Mouse (Mus musculus): ENCODE results near the gene Grrp1. TPM values are rescaled to one million over a fixed set of nuclear protein-coding genes. Genes with fewer than 3 reads are reported as not detected.

The Grrp1 gene
- total RNA-seq, 2 experiments from 2014 or later, result not detected

DNA sequence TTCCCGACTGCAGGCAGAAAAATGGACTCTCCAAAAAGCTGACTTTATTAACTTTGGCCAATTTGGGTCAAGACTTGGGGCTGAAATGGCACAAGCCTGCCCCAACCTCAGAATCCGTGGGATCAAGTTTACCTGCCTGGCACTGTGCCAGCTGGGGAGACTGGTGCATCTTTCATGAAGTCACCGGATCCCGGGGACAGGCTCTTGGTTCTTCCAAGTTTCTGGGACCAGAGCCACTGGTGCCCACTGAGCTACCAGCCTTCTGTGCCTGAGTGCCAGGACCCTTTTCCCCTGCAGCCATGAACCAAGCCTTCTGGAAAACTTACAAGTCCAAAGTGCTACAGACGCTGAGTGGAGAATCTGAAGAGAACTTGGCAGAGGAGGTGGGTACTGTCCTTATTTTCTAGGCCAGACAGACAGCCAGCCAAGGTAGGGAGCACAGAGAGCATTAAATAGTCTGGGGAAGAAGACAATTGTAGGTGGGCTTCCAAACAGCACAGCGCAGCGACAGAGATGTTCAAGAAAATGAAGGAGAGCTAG, 7.1 kb downstream of the Grrp1 start, which contains the start of gene Gm30191:
TSS of gene Gm30191 (plus strand) at position 217 of the 540 bp plus-strand sequence.
- ATAC-seq (replicated peaks; ENCODE audit: poor library complexity, severe bottlenecking), result no peak

DNA sequence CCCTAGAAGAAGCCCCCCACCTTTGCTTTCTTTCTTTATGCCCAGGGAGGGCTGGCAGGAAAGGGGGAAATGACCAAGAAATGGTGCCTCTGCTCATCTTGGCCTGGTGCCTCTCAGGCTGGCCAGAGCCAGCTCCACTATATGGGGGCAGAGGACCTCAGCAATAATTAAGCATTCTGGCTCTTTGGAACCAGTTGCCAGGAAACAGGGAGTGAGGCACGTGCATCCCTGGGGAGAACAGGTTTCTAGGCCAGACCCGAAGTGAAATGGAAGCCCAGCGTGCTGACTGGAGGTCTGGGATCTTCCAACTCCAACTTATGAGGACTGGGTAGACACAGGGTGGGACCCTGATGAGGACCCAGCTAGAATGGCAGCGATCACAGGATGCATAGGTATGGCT, 7.7 kb downstream of the Grrp1 start:
- ATAC-seq (replicated peaks; ENCODE audit: poor library complexity, severe bottlenecking), result no peak

DNA sequence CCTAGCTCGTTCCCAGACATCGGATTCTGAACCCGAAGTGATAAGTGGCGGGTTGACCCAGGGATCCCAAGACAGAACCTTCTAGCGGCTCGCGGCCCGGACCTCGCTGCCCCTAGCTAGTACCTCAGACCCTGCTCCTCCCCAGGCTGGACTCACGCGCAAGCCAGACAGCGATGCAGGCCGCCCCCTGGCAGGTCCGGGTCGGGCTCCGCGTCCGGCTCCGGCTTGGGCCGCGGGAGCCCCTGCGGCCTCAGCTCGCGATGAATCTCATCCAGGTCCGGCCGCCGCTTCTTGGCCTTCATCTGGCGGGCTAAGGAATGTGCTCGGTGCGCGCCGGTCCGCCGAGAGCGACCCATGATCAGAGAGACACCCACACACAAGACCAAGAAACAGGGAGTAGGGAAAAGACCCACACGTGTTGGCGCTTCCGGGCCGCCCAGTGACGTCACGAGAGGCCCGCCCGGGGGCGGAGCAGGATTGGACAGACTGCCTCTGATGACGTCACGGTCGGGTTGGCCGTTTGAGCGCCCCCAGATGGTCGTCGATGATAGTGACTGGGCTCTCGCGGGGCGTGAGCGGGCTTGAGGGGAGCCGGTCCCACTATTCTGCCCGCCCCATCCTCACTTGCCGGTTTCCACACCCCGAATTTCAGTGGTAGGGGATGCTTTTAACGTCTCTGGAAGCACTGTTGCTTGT, 8.6 kb downstream of the Grrp1 start, which contains the start of gene Zfp593:
TSS of gene Zfp593 (minus strand) at position 445 of the 696 bp plus-strand sequence.
- ATAC-seq (replicated peaks; ENCODE audit: poor library complexity, severe bottlenecking), result peak; percentile 85

DNA sequence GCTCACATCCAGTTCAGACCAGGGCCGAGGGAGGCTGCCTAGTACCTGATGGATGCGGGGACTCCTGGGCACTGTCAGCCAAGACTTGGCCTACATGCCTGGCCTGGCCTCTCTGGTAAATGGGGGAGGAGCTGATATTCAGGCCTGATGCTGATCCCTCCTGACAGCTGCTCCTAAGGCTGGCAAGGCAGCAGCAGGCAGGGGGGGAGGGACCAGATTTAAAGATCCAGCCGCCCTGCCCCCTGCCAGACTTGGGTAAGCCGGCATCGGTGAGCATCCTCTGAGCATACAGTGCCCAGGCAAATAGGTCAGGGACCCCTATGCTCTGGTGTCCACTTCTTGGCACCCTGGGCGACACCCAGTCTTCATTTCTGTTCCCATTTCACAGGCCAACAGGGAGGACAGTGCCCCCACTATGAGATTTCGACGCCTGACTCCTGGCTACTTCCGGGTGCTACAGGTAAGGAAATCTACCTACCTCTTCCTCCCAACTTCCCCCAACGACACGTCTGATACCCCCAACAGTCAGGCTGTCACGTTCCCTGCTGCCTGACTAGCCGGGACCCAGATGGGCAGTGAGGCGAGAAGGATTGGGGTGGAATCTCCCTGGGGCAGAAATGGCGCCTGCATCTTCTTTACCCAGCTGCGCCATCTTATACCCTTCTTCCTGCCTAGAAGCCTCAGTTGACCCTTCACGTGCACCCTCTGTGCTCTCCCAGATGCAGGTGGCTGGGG, 10.2 kb downstream of the Grrp1 start, which contains the start of gene E130218I03Rik:
TSS of gene E130218I03Rik (plus strand) at position 147 of the 735 bp plus-strand sequence.
- ATAC-seq (replicated peaks; ENCODE audit: poor library complexity, severe bottlenecking), result no peak

DNA sequence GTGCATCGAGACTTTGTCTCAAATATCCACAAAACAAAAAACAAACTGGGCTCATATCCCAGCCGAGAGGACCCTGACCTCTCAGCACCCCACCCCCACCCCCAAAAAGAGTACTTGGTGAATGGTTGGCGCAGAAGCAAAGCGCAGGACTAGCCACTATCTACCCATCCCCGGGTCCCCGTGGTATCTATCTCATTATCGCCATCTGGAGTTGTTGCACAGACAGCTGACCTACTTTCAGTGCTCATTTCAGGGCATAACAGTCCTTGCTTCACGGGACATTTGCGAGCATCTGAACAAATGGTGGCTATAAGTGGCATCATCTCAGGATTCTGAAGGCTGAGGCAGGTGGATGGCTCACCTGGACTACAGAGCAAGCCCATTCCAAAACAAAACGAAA, 15.2 kb downstream of the Grrp1 start:
- ATAC-seq (replicated peaks; ENCODE audit: poor library complexity, severe bottlenecking), result no peak

DNA sequence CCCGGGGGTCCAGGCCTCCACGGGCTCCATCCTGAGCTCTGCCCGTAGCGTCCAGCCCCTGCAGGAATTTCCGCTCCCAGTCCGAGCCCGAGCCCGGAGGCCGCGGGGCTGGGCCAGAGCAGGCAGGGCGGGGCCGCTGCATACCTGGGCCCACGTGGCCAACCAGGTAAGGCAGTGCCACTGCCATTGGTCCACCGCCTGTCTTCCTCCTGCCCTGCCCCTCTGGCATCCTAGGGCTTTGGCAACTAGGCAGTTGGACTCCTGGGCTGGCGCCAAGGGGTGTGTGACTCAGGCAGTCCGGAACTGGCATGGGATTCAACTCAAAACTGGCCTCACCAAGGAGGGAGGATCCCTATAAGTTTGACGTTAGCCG, 15.6 kb downstream of the Grrp1 start, which contains the start of gene Cnksr1:
TSS of gene Cnksr1 (minus strand) at position 121 of the 373 bp plus-strand sequence.
- ATAC-seq (replicated peaks; ENCODE audit: poor library complexity, severe bottlenecking), result peak; percentile 53

DNA sequence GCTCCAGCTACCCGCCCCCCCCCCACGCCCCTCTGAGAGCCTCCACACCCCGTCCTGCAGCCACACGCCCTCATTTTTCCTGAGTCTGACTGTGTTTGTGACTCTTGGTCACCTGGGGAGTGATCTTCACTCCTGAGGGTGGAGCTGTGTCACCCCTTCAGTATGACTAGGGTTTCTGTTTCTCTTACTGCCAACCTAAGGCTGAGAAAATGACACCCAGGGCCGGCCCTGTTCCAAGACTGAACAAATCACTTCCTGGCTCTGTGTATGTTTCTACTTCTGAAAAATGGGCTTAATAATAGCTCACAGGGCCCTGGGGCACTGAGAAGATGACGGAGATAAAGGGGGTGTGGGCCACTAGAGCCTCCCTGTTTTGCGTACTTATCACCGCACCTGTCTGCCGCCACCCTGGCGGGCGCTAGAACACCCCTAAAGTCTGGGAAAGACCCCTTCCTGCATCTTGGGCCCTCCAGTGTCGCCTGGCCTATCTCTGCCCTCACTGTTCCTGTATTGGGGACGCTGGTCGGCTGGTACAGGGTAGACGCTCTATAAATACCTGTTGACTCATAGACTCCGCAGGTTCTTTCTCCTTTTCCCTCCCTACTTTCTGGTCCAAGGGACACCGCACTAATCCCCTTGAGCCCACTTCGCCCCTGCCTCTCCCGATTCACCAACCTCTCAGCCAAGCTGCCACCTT, 16.2 kb downstream of the Grrp1 start:
- no peak for ATAC-seq (replicated peaks; ENCODE audit: poor library complexity, severe bottlenecking)

DNA sequence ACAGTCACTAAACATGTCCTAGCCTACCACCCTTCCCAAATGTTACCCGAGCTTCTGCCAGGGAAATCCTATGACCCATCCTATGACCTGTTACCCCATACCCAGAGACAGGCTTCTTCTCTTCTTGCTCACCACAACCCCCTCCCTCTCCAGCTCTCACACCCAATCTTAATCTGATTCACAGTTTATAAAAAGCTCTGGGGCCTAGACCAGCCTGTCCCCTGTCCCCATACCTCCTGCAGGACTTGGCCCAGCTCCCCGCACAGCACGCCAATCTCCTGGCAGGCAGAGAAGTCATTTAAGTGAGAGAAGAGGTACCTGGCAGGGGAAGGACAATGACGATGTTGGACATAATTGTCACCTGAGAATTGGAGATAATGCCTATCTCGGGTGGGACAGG, 19.0 kb downstream of the Grrp1 start:
- no peak for ATAC-seq (replicated peaks; ENCODE audit: poor library complexity, severe bottlenecking)

DNA sequence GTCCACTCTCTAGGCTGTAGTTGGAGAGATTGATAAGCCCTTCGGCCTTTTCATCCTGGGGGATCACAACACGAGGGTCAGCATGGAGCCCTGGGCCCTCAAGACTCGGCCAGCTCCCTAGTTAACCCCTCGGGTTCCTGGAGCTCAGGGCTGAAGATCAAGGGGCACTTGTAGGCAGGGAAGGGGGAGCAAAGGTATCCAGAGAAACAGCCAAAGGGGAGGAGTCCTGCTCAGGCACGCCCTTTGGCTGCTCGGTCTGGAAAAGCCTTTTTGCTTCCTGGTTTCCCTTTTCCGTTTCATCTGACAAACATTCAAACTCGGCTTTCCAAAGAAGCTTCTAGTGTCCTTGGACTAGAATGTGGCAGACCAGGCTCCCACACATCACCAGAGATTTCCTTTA, 23.5 kb downstream of the Grrp1 start:
- no peak for ATAC-seq (replicated peaks; ENCODE audit: poor library complexity, severe bottlenecking)

DNA sequence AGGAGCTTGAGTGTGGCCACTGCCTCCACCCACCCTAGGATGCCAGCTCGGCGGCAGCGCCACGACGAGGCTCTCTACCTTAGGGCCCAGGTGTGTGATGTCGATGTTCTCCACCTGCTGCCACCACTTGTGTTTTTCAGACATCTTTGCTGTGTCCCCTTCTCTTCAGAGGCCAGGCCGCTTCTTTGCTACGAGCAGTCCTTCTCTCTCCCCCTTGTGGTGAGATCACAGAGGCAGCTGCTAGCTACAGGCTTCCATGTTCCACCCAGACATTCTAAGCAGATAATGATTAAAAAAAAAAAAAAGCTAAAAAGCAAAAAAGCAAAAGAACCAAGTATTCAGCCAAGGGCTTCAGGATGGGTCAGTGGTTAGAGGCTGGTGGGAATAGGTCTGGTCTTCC, 26.7 kb downstream of the Grrp1 start, which contains the start of gene Catsper4:
TSS of gene Catsper4 (minus strand) at position 190 of the 400 bp plus-strand sequence.
- ATAC-seq (replicated peaks; ENCODE audit: poor library complexity, severe bottlenecking), result no peak

DNA sequence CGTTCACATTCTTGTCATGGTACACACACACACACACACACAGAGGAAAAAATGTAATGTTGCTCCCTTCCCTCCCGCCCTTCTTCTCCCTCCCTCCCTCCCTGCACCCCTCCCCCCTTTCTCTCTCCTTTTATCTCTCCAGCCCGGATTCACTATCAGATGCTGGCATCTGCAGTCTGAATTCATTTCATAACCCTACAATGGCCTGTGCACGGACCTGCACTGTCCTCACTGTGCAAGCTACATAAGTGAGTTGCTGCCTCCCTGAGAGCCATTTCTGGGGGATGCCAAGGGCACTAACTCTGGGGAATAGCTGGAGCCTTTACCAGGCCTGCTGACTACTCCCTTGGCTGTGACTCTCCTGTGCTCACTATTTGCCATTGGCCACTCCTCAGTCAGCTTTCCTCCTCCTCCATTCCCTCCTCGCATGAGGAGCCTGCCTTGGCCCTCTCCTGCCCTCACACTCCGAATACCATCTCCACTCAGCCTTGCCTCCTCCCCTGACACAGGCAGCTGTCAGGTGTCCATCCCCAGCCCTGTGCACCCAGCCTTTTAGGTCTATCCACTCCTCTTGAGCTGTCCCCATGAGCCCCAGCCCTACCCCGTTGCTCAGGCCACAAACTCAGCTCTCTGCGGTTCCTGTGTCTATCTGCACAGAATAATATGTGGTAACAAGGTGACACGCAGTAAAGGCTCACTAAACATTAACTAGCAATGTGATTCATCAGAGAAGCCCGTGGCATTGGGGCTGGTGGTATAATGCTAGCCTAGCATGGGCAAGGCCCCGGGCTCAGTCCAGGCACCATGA, 30.9 kb downstream of the Grrp1 start:
- ATAC-seq (replicated peaks; ENCODE audit: poor library complexity, severe bottlenecking), result no peak

DNA sequence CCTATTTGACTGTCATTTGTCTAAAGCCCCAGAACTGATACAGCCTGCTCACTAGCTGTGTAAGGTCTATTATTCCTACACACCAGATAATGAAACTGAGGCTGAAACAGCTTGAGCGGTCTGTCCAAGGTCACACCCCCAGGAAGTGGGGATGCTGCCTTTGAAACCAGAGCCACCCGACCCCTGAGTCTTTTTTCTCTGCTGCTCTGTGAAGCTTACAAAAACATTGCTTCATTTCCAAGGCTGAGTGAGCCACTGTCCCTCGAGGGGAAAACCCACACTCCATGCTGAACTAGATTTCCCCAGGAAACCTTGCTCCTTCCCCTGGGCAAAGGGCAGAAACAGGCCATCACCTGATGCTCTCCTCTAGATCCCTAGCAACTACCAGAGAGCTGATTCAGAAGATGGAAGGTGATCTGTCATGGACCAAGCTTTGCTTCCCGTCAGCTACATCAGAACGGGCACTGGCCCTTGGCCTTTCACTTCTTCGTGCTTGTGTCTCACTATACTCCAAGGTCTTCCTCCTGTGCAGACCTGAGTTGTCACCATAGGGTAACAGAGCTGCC, 47.3 kb downstream of the Grrp1 start:
- ATAC-seq (replicated peaks; ENCODE audit: poor library complexity, severe bottlenecking), result no peak

DNA sequence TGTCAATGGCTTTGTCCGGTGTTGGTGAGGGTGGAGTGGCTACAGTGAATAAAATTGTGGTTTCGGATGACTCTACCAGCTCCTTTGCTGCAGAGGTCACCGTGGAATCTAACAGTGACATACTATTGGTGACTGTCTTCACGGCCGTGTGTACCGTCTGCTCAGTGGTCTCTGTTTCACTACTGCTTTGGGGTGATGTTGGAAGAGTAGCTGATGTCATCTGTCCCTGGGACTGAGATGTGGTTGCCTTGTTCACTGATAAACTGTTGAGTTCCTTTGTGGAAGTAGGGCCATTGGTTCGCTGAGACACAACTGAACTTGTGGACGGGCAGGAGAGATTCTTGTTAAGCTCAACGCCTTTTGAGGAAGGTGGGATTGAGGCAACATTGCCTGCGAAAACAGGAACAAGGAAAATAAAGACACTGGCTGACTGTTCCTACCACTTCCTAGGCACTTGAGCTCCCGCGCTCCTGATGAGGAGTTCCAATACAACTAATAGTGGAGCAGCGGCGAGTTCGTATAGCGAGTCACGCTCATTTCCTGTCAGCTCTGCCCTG, 50.5 kb downstream of the Grrp1 start:
- peak; percentile 93 for ATAC-seq (replicated peaks; ENCODE audit: poor library complexity, severe bottlenecking)

DNA sequence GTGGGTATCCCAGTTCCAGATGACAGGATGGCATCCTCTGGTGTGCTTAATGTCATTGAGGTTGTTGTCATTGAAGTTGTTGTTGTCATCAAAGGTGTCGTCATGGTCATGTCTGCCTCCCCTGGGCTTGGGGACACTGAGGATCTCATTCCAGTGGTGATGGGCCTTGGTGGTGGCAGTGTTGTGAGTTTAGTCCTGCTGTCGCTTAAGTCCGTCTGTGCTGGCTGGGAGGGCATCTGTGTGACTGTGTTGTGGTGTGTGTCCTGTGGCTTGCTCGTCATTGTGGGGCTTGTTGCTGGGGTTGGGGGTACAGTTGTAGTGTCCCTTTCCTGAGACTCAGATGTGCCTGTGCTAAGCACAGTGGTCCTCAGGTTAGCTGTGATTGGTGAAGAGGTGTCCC, 51.0 kb downstream of the Grrp1 start, which contains the start of gene Gm7534:
TSS of gene Gm7534 (minus strand) at position 101 of the 400 bp plus-strand sequence.
- no peak for ATAC-seq (replicated peaks; ENCODE audit: poor library complexity, severe bottlenecking)

Other genes starting within 250 kb of the Grrp1 start
- gene Lin28a, start 235.3 kb downstream of the Grrp1 start, total RNA-seq (2014; fragmentation: Nextera tagmentation), result 2.1 and 13.9 TPM in 2 replicates
- 4.0 and 10.5 TPM in 2 replicates for gene Lin28a, start 235.3 kb downstream of the Grrp1 start, total RNA-seq (2017)
- gene Zfp683, start 200.3 kb downstream of the Grrp1 start, total RNA-seq (2014; fragmentation: Nextera tagmentation), result not detected in 2 replicates
- gene Zfp683, start 200.3 kb downstream of the Grrp1 start, total RNA-seq (2017), result not detected in 2 replicates
- 0.38 and 1.3 TPM in 2 replicates for gene Crybg2, start 193.3 kb downstream of the Grrp1 start, total RNA-seq (2014; fragmentation: Nextera tagmentation)
- gene Crybg2, start 193.3 kb downstream of the Grrp1 start, total RNA-seq (2017), result not detected in 2 replicates
- 240 and 247 TPM in 2 replicates for gene Cd52, start 159.0 kb downstream of the Grrp1 start, total RNA-seq (2014; fragmentation: Nextera tagmentation)
- gene Cd52, start 159.0 kb downstream of the Grrp1 start, total RNA-seq (2017), result 259 and 330 TPM in 2 replicates
- 14.4 and 30.2 TPM in 2 replicates for gene Ubxn11, start 151.5 kb downstream of the Grrp1 start, total RNA-seq (2014; fragmentation: Nextera tagmentation)
- 4.8 and 11.2 TPM in 2 replicates for gene Ubxn11, start 151.5 kb downstream of the Grrp1 start, total RNA-seq (2017)
- 841 and 871 TPM in 2 replicates for gene Sh3bgrl3, start 125.3 kb downstream of the Grrp1 start, total RNA-seq (2014; fragmentation: Nextera tagmentation)
- gene Sh3bgrl3, start 125.3 kb downstream of the Grrp1 start, total RNA-seq (2017), result 333 and 394 TPM in 2 replicates
- gene Cep85, start 67.0 kb downstream of the Grrp1 start, total RNA-seq (2014; fragmentation: Nextera tagmentation), result 20.8 and 28.9 TPM in 2 replicates
- 26.7 and 33.7 TPM in 2 replicates for gene Cep85, start 67.0 kb downstream of the Grrp1 start, total RNA-seq (2017)
- gene Gm7534, start 51.1 kb downstream of the Grrp1 start, total RNA-seq (2014; fragmentation: Nextera tagmentation), result not detected in 2 replicates
- not detected in 2 replicates for gene Gm7534, start 51.1 kb downstream of the Grrp1 start, total RNA-seq (2017)
- gene Catsper4, start 26.7 kb downstream of the Grrp1 start, total RNA-seq (2014; fragmentation: Nextera tagmentation), result not detected in 2 replicates
- not detected in 2 replicates for gene Catsper4, start 26.7 kb downstream of the Grrp1 start, total RNA-seq (2017)
- not detected in 2 replicates for gene Cnksr1, start 15.7 kb downstream of the Grrp1 start, total RNA-seq (2014; fragmentation: Nextera tagmentation)
- not detected in 2 replicates for gene Cnksr1, start 15.7 kb downstream of the Grrp1 start, total RNA-seq (2017)
- gene E130218I03Rik, start 10.4 kb downstream of the Grrp1 start, total RNA-seq (2014; fragmentation: Nextera tagmentation), result not detected in 2 replicates
- gene E130218I03Rik, start 10.4 kb downstream of the Grrp1 start, total RNA-seq (2017), result 0.21 and 0.22 TPM in 2 replicates
- 13.4 and 16.2 TPM in 2 replicates for gene Zfp593, start 8.5 kb downstream of the Grrp1 start, total RNA-seq (2014; fragmentation: Nextera tagmentation)
- 9.4 and 18.7 TPM in 2 replicates for gene Zfp593, start 8.5 kb downstream of the Grrp1 start, total RNA-seq (2017)
- gene Gm30191, start 7.2 kb downstream of the Grrp1 start, total RNA-seq (2014; fragmentation: Nextera tagmentation), result not detected in 2 replicates
- not detected in 2 replicates for gene Gm30191, start 7.2 kb downstream of the Grrp1 start, total RNA-seq (2017)
- 17.6 and 18.5 TPM in 2 replicates for gene Pdik1l, start 33.8 kb upstream of the Grrp1 start, total RNA-seq (2014; fragmentation: Nextera tagmentation)
- gene Pdik1l, start 33.8 kb upstream of the Grrp1 start, total RNA-seq (2017), result 35.4 and 41.7 TPM in 2 replicates
- not detected in 2 replicates for gene Trim63, start 61.0 kb upstream of the Grrp1 start, total RNA-seq (2014; fragmentation: Nextera tagmentation)
- gene Trim63, start 61.0 kb upstream of the Grrp1 start, total RNA-seq (2017), result not detected in 2 replicates
- not detected in 2 replicates for gene Slc30a2, start 89.1 kb upstream of the Grrp1 start, total RNA-seq (2014; fragmentation: Nextera tagmentation)
- gene Slc30a2, start 89.1 kb upstream of the Grrp1 start, total RNA-seq (2017), result not detected in 2 replicates
- not detected in 2 replicates for gene Extl1, start 129.7 kb upstream of the Grrp1 start, total RNA-seq (2014; fragmentation: Nextera tagmentation)
- not detected in 2 replicates for gene Extl1, start 129.7 kb upstream of the Grrp1 start, total RNA-seq (2017)
- 10.5 and 22.1 TPM in 2 replicates for gene Pafah2, start 142.2 kb upstream of the Grrp1 start, total RNA-seq (2014; fragmentation: Nextera tagmentation)
- 10.4 and 10.6 TPM in 2 replicates for gene Pafah2, start 142.2 kb upstream of the Grrp1 start, total RNA-seq (2017)
- gene Stmn1, start 214.2 kb upstream of the Grrp1 start, total RNA-seq (2014; fragmentation: Nextera tagmentation), result 878 and 904 TPM in 2 replicates
- gene Stmn1, start 214.2 kb upstream of the Grrp1 start, total RNA-seq (2017), result 966 and 982 TPM in 2 replicates
- 11.2 and 12.9 TPM in 2 replicates for gene Paqr7, start 242.6 kb upstream of the Grrp1 start, total RNA-seq (2014; fragmentation: Nextera tagmentation)
- 9.5 and 12.8 TPM in 2 replicates for gene Paqr7, start 242.6 kb upstream of the Grrp1 start, total RNA-seq (2017)

Measured in granulocyte monocyte progenitor cell, adult 5-6 weeks (primary cell).